Mouse (Mus musculus) hindbrain, embryonic 16.5 days (tissue): ENCODE data around the gene Ttll11. TPM values are rescaled to one million over a fixed set of nuclear protein-coding genes. Genes with fewer than 3 reads are reported as not detected.
A peak's percentile ranks its signal among the peaks of the same experiment; 100 is the strongest.

ENCODE experiments used
- ATAC-seq: fragments of 200-750 bp; cut with Nextera tagmentation; 2 replicates; pipeline ENCODE4 v1.8.0; 2017; ENCODE audit warnings: moderate TSS enrichment, moderate library complexity
- H3K27ac ChIP-seq: fragments of 300-500 bp; sonication (generic); 2 replicates; pipeline ENCODE4 v1.5.1; 2014; ENCODE audit warnings: low read depth, mild to moderate bottlenecking, control low read depth, low read length, moderate library complexity
- H3K27me3 ChIP-seq: fragments of 300-500 bp; sonication (generic); replicated peaks from 2 replicates; pipeline ENCODE4 v1.6.1; 2014; ENCODE audit warnings: low read length; ENCODE audit not compliant: control insufficient read depth, insufficient read depth
- H3K36me3 ChIP-seq: fragments of 300-500 bp; sonication (generic); 2 replicates; pipeline ENCODE4 v1.6.1; 2014; ENCODE audit warnings: mild to moderate bottlenecking, low read length, moderate library complexity, mixed read lengths; ENCODE audit not compliant: control insufficient read depth, insufficient read depth
- H3K4me1 ChIP-seq: fragments of 300-500 bp; sonication (generic); 2 replicates; pipeline ENCODE4 v1.6.1; 2014; ENCODE audit warnings: low read depth, low read length; ENCODE audit not compliant: control insufficient read depth, insufficient read depth
- H3K4me2 ChIP-seq: fragments of 300-500 bp; sonication (generic); 2 replicates; pipeline ENCODE4 v1.6.1; 2014; ENCODE audit warnings: mild to moderate bottlenecking, low read length, control low read depth, moderate library complexity
- H3K4me3 ChIP-seq: fragments of 300-500 bp; sonication (generic); 2 replicates; pipeline ENCODE4 v1.5.1; 2014; ENCODE audit warnings: mild to moderate bottlenecking, low read length, control low read depth, moderate library complexity
- H3K9ac ChIP-seq: fragments of 300-500 bp; sonication (generic); 2 replicates; pipeline ENCODE4 v1.6.1; 2014; ENCODE audit warnings: low read depth, mild to moderate bottlenecking, control low read depth, low read length, moderate library complexity
- H3K9me3 ChIP-seq: fragments of 300-500 bp; sonication (generic); 2 replicates; pipeline ENCODE4 v1.6.1; 2014; ENCODE audit warnings: mild to moderate bottlenecking, low read length, moderate library complexity; ENCODE audit not compliant: control insufficient read depth
- WGBS: fragments of 180-500 bp; shearing (Covaris S2); extraction: QIAGEN DNeasy Blood & Tissue Kit; methylation state at CpG from one replicate; pipeline ENCODE4 v1.1.7; 2014; 5-methylcytosine and 5-hydroxymethylcytosine counted together
- polyA plus RNA-seq: library from polyadenylated mRNA; unstranded; fragments of >200 nt; fragmentation: Nextera tagmentation; extraction: Ambion mirVana; gene quantifications from 2 replicates; pipeline ENCODE4 v1.2.1, GENCODE M21; 2015

The Ttll11 gene
- polyA plus RNA-seq, 1 experiment from 2014 or later: 2.6 TPM

GRCm38 (mm10) chr2:35731671-35732449 is 247.9 kb downstream of the Ttll11 start:
- H3K4me3 ChIP-seq: no peak overlapping the region
- no peaks in the 10 kb centered on the region for H3K27me3 ChIP-seq
- ATAC-seq: peak; percentile 15; the same call in 1 of the 2 replicates
- 55% methylated on average over 18 of the region's 18 CpGs for WGBS
- H3K9me3 ChIP-seq: no peaks in the 10 kb centered on the region
- H3K27ac ChIP-seq: peak overlapping the region; percentile 59; the same call in 1 of the 2 replicates
- H3K9ac ChIP-seq: no peak overlapping the region
- peaks cover 15% of the 10 kb centered on the region for H3K36me3 ChIP-seq
- H3K4me2 ChIP-seq: no peak overlapping the region
- H3K4me1 ChIP-seq: peaks cover 22% of the 10 kb centered on the region

GRCm38 (mm10) chr2:35729077-35730065 is 250.3 kb downstream of the Ttll11 start:
- H3K4me1 ChIP-seq: peaks cover 22% of the 10 kb centered on the region
- WGBS: 40% methylated on average over 16 of the region's 16 CpGs
- H3K9me3 ChIP-seq: no peaks in the 10 kb centered on the region
- H3K27ac ChIP-seq: peak overlapping the region; percentile 66; the same call in 1 of the 2 replicates
- H3K4me2 ChIP-seq: no peak overlapping the region
- peak overlapping the region; percentile 14 for H3K9ac ChIP-seq
- ATAC-seq: peak; percentile 18; the same call in 1 of the 2 replicates
- H3K27me3 ChIP-seq: no peaks in the 10 kb centered on the region
- no peak overlapping the region for H3K4me3 ChIP-seq
- peaks cover 15% of the 10 kb centered on the region for H3K36me3 ChIP-seq

GRCm38 (mm10) chr2:35728633-35729032 is 251.1 kb downstream of the Ttll11 start:
- peaks cover 22% of the 10 kb centered on the region for H3K4me1 ChIP-seq
- H3K9me3 ChIP-seq: no peaks in the 10 kb centered on the region
- H3K27ac ChIP-seq: peak overlapping the region; percentile 66; the same call in 1 of the 2 replicates
- H3K9ac ChIP-seq: peak overlapping the region; percentile 14; the same call in 1 of the 2 replicates
- H3K4me2 ChIP-seq: no peak overlapping the region
- H3K36me3 ChIP-seq: peaks cover 15% of the 10 kb centered on the region
- no peak overlapping the region for H3K4me3 ChIP-seq
- no peaks in the 10 kb centered on the region for H3K27me3 ChIP-seq
- peak; percentile 28; the same call in 1 of the 2 replicates for ATAC-seq
- 47% methylated on average over 5 of the region's 5 CpGs for WGBS

GRCm38 (mm10) chr2:35723691-35724090 is 256.0 kb downstream of the Ttll11 start:
- WGBS: 77% methylated on average over 7 of the region's 7 CpGs
- peaks cover 42% of the 10 kb centered on the region for H3K36me3 ChIP-seq

GRCm38 (mm10) chr2:35723267-35723666 is 256.4 kb downstream of the Ttll11 start:
- Histone ChIP-seq H3K4me3 (no peak overlapping the region), H3K27ac (no peak overlapping the region), H3K4me2 (no peak overlapping the region), H3K27me3 (no peaks in the 10 kb centered on the region), H3K4me1 (peaks cover under 1% of the 10 kb centered on the region), H3K36me3 (peaks cover 39% of the 10 kb centered on the region), H3K9ac (no peak overlapping the region), H3K9me3 (no peaks in the 10 kb centered on the region)
- no peak for ATAC-seq
- 94% methylated on average over 6 of the region's 6 CpGs for WGBS

More at GRCm38 (mm10) chr2:35723691-35724090, 256.0 kb downstream of the Ttll11 start:
- peaks cover 4% of the 10 kb centered on the region for H3K4me1 ChIP-seq
- no peaks in the 10 kb centered on the region for H3K27me3 ChIP-seq
- peak; percentile 18; the same call in 1 of the 2 replicates for ATAC-seq
- H3K9ac ChIP-seq: no peak overlapping the region
- no peak overlapping the region for H3K4me2 ChIP-seq
- no peak overlapping the region for H3K27ac ChIP-seq
- no peaks in the 10 kb centered on the region for H3K9me3 ChIP-seq
- H3K4me3 ChIP-seq: no peak overlapping the region

- H3K9me3 ChIP-seq: no peaks in the 10 kb centered on the region
- H3K36me3 ChIP-seq: peaks cover 37% of the 10 kb centered on the region
- WGBS: 88% methylated on average over 9 of the region's 9 CpGs
- no peak overlapping the region for H3K9ac ChIP-seq
- no peaks in the 10 kb centered on the region; the same call in 1 of the 2 replicates for H3K4me1 ChIP-seq
- H3K4me2 ChIP-seq: no peak overlapping the region
- H3K4me3 ChIP-seq: no peak overlapping the region
- no peak overlapping the region for H3K27ac ChIP-seq
- no peaks in the 10 kb centered on the region for H3K27me3 ChIP-seq
- ATAC-seq: no peak
These were observed 256.9 kb downstream of the Ttll11 start for GRCm38 (mm10) chr2:35722821-35723220.

GRCm38 (mm10) chr2:35720956-35721355 is 258.8 kb downstream of the Ttll11 start:
- ATAC-seq: no peak
- H3K27me3 ChIP-seq: no peaks in the 10 kb centered on the region
- 91% methylated on average over 9 of the region's 9 CpGs for WGBS

GRCm38 (mm10) chr2:35720550-35720949 is 259.2 kb downstream of the Ttll11 start:
- H3K4me2 ChIP-seq: no peak overlapping the region
- no peak for ATAC-seq
- H3K4me1 ChIP-seq: no peaks in the 10 kb centered on the region; the same call in 1 of the 2 replicates
- H3K36me3 ChIP-seq: peaks cover 40% of the 10 kb centered on the region
- H3K4me3 ChIP-seq: no peak overlapping the region
- no peak overlapping the region for H3K9ac ChIP-seq
- no peak overlapping the region for H3K27ac ChIP-seq
- WGBS: 85% methylated on average over 12 of the region's 13 CpGs
- H3K9me3 ChIP-seq: no peaks in the 10 kb centered on the region
- no peaks in the 10 kb centered on the region for H3K27me3 ChIP-seq

More at GRCm38 (mm10) chr2:35720956-35721355, 258.8 kb downstream of the Ttll11 start:
- Histone ChIP-seq H3K9ac (no peak overlapping the region), H3K4me2 (no peak overlapping the region), H3K27ac (no peak overlapping the region), H3K4me1 (no peaks in the 10 kb centered on the region; the same call in 1 of the 2 replicates), H3K36me3 (peaks cover 36% of the 10 kb centered on the region), H3K4me3 (no peak overlapping the region), H3K9me3 (no peaks in the 10 kb centered on the region)
